Mouse (Mus musculus) right cerebral cortex, postnatal 4 days (tissue): ENCODE data around the gene Rps27.
"Not testable (repeated sequence)": the region's sequence is repeated elsewhere in the genome, so short reads cannot be mapped to it uniquely, and the experiment has no call there.

Experiments
- DNase-seq: peaks from one replicate; pipeline ENCODE4 v3.0.0-alpha.2; 2022

The Rps27 gene

GRCm38 (mm10) chr3:90213377-90213866, at the start of gene Rps27, which contains the start of gene Rab13:
Rps27 (minus strand) TSS chr3:90213651.
Rab13 (plus strand) TSS chr3:90213695.
- peak; percentile 76 for DNase-seq

DNA sequence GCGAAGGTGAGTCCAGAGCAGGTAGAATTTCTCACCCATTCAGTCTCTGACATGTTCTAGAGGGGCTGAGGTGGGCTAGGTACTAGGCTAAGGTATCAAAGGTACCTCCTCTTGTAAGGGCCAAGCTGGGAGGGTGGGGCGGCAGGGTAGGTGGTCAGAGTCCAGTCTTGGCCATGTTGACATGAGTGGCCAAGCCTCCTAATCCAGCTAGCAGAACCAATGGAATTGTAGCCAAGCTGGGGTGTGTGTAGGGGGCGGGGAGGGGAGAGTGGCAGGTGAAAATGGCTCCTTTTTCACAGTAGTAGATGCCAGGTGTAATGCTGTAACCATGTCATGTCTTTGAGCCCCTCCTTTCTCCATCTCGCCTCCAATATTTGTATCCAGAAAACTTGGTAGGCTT, 45.1 kb upstream of the Rps27 start:
- DNase-seq: no peak

- DNase-seq: peak; percentile 32
These were observed 43.5 kb upstream of the Rps27 start for GRCm38 (mm10) chr3:90256731-90257530.

DNA sequence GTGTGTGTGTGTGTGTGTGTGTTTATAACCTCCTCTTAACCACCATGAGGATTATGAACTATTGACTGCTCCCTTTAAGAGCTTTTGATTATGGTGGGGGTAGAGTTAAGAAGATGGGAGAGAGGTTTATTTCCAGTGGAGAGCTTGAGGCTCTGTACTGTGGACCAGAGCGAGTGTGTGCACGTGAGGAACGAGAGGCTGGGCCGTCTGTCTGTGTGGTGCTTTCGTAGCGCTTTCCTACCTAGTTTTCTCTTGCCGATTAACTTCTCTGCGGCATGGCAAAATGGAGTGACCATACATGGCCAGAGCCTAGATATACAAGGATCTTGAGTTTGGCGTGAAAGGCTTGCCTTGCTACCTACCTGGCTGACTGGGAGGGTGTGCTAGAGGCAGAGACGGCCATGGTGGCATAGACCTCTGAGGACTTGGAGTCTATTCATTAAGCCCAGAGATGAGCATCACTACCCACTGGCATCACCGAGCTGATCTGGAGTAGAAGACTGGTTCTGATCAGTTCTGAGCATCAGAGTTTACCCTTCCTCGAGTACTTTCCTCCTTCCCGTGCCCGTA, 42.4 kb upstream of the Rps27 start:
- DNase-seq: no peak

GRCm38 (mm10) chr3:90255194-90255565, 41.7 kb upstream of the Rps27 start:
- no peak for DNase-seq

DNA sequence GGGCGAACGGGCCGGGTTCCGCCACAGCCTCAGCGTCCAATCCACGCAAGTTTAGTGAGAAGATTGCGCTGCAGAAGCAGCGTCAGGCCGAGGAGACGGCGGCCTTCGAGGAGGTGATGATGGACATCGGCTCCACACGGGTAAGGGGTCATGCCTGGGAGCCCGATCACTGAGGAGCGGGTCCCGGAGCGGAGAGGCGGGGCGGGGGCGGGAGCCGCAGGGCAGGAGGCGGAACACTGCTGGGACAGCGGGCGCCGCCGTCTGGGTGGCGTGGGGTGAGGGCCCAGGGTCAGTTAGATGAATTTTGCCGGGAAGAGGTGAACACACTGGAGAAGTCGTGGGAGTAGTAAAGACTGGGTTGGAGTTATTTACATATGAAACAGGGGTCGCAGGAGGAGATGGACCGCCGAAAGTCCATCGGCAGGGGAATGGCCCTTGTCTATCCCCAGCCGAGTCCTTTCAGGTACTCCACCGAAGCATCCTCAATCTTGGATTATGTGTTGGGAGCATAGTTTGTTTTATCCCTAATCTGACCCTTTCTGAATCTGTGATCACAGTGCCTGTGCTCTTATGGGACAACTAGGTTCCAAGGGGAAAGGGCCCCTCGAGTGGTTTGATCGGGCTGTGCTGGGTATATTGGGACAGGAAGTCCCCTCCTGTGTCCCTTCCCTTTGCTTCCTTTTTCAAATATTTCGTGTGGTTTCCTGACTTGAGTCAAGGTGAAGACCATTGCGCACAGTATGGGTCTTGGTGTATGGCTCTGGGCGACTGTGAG, 41.2 kb upstream of the Rps27 start:
- DNase-seq: no peak

DNA sequence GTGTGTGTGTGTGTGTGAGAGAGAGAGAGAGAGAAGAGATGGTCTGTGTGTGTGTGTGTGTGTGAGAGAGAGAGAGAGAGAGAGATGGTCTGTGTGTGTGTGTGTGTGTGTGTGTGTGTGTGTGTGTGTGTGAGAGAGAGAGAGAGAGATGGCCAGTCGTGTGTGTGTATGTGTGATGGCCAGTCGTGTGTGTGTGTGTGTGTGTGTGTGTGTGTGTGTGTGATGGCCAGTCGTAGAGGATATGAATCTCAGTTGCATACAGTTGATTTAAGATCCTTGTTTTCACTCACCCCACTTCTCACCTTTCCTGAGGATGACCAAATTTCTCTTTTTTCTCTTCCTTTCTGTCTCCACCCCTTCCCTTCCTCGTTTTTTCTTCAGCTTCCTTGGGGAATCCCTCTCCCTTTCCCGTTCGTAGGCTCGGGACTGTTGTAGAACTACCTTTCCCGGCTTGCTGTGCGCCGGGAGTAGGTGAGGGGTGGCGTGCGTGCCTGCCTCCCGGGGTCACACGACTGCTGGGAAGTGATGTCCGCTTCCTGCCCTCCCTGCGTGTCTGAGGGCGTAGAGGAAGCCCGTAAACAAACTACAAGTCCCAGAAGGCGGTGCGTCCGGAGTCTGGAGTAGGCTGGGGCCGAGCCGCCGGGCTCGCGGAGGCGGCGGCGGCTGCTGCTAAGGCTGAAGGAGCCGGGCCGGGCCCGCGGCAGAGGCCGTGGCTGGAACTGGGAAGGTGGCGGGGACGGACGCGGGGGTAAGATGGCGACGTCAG, 40.4 kb upstream of the Rps27 start, which contains the start of gene Crtc2:
Gene Crtc2 (plus strand): TSS at position 511 of the 766 bp plus-strand sequence.
- DNase-seq: peak; percentile 88

DNA sequence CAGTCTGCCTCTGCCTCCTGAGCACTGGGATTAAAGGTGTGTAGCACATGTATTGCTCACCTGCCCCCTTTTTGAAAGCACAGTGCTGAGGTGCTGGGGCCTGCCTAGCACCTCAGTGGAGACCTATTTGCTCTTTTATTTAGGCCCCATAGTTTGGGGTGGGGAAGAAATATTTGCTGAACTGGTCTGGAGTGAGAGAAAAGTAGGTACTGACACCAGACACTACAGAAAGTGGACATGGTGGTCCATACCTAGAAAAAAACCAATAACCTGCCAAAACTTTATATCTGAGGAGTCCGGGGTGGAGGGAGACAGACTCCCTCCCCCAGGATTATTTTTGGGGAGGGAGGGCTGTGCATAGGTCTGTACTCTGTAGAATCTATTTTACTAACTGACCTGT, 39.7 kb upstream of the Rps27 start:
- DNase-seq: not testable (repeated sequence)

DNA sequence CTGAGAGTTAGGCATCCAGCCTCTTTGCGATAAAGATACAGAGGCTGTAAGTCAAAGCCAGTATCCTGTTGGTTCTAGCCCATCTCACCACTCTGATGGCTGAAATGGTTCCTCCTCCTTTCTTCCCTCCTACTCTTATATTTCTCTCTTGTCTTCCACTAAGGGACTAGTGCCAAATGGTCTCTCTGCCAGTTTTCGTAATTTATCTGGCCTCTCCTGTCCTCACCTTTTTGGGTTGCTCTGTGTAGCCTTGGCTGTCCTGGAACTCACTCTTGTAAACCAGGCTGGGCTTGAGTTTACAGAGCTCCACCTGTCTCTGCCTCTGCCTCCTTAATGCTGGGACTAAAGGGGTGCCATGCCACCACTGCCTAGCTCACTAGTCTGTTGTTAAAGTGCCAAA, 39.2 kb upstream of the Rps27 start:
- DNase-seq: not testable (repeated sequence)

- DNase-seq: not testable (repeated sequence)
These were observed 38.3 kb upstream of the Rps27 start for GRCm38 (mm10) chr3:90251731-90252226.

- DNase-seq: no peak
These were observed 37.3 kb upstream of the Rps27 start for GRCm38 (mm10) chr3:90250791-90251190.

GRCm38 (mm10) chr3:90248746-90249100, 35.3 kb upstream of the Rps27 start:
- no peak for DNase-seq

- DNase-seq: peak; percentile 89
These were observed 34.7 kb upstream of the Rps27 start, which contains the start of gene Slc39a1 for GRCm38 (mm10) chr3:90247960-90248745. Slc39a1 (plus strand) TSS chr3:90248172.

- DNase-seq: no peak
These were observed 34.1 kb upstream of the Rps27 start for GRCm38 (mm10) chr3:90247630-90247959.

GRCm38 (mm10) chr3:90245406-90245805, 32.0 kb upstream of the Rps27 start:
- DNase-seq: no peak

GRCm38 (mm10) chr3:90242984-90243775, 29.7 kb upstream of the Rps27 start, which contains the start of gene Creb3l4:
Creb3l4 (minus strand) TSS chr3:90243512.
- DNase-seq: no peak

GRCm38 (mm10) chr3:90241669-90242358, 28.4 kb upstream of the Rps27 start:
- DNase-seq: no peak

DNA sequence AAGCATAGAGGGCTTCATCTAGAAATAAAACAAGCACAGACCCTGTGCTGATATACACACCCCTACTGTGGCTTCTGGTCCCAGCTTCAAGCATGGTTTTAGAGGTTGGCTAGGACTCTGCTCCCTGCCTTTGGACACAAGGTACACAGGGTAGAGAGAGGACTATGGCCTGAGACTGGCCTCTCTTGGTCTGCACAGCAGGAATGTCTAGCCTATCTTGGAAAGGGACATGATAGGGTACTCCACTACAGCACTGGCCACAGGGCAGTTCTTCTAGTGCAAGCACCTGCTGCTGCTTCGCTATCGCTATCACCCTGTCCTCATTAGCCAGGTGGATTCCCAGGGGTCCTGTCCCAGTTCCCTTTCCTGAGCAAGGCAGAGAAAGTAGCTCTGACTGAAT, 27.8 kb upstream of the Rps27 start:
- no peak for DNase-seq

DNA sequence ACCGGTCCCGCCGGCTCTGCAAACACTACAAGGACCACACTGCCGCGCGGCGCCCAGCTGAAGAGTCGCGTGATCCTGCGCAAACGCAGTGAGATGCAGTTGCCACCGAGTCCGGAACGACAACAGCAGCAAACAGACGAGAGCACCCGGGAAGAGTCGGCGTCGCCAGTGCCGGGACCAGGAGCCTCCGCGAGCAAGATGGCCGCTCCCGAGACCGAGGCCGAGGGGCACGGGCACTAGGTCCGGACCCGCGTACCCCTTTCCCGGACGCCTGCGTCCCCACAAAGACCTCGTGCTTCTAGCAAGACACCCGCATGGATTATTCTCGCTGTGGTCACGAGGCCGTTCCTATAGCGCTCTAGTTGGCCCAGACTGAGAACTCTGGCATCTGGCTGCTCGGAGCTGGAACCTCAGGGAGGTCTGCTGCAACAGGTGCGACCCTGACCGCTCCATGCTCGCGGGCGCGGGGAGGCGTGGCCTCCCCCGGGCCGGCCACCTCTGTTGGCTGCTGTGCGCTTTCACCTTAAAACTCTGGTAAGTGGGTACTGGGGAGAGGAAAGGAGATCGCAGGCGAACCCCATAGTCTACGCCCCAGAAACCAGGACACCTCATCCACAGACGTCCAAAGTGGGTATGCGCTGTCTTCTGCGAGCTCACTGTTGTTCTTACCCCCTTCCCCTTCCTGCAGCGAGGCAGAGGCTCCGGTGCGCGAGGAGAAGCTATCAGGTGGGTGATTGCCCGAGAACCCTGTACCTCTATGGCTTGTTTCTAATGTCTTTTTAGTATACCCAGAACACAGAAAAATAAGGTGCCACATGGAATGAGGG, 18.3 kb upstream of the Rps27 start, which contains the start of gene Jtb:
Gene Jtb (plus strand): TSS at position 91 of the 827 bp plus-strand sequence.
- peak; percentile 89 for DNase-seq
